Mouse (Mus musculus) hindbrain, embryonic 14.5 days (tissue): ENCODE measurements at regions not wholly inside any gene's neighbourhood (a gene's known extent, or its start where the extent isn't known, plus 50 kb on each side); places are given as distances from the start of the nearest gene placed in this dataset.

Source experiments
- ATAC-seq: fragments of 200-750 bp; cut with Nextera tagmentation; 2 replicates; pipeline ENCODE4 v1.8.0; 2017; ENCODE audit warnings: moderate number of reproducible peaks, mild to moderate bottlenecking, moderate TSS enrichment, moderate library complexity; ENCODE audit not compliant: low FRiP score
- DNase-seq: peaks from one replicate; pipeline ENCODE4 v3.0.0-alpha.2; 2015; ENCODE audit warnings: low spot score
- H3K27ac ChIP-seq: fragments of 300-500 bp; sonication (generic); 2 replicates; pipeline ENCODE4 v1.5.1; 2014; ENCODE audit warnings: mild to moderate bottlenecking, moderate library complexity
- H3K27me3 ChIP-seq: fragments of 300-500 bp; sonication (generic); 2 replicates; pipeline ENCODE4 v1.6.1; 2014; ENCODE audit warnings: mild to moderate bottlenecking, low read length, mixed read lengths; ENCODE audit not compliant: control insufficient read depth, insufficient read depth
- H3K36me3 ChIP-seq: fragments of 300-500 bp; sonication (generic); replicated peaks from 2 replicates; pipeline ENCODE4 v1.6.1; 2014; ENCODE audit not compliant: control insufficient read depth, insufficient read depth
- H3K4me1 ChIP-seq: fragments of 300-500 bp; sonication (generic); replicated peaks from 2 replicates; pipeline ENCODE4 v1.6.1; 2014; ENCODE audit warnings: antibody characterized with exemption, low read length, mixed read lengths; ENCODE audit not compliant: control insufficient read depth, insufficient read depth
- H3K4me2 ChIP-seq: fragments of 300-500 bp; sonication (generic); replicated peaks from 2 replicates; pipeline ENCODE4 v1.6.1; 2014; ENCODE audit warnings: mild to moderate bottlenecking, moderate library complexity
- H3K4me3 ChIP-seq: fragments of 300-500 bp; sonication (generic); replicated peaks from 2 replicates; pipeline ENCODE4 v1.5.1; 2014; ENCODE audit warnings: mild to moderate bottlenecking, low read length
- H3K9ac ChIP-seq: fragments of 300-500 bp; sonication (generic); 2 replicates; pipeline ENCODE4 v1.6.1; 2014
- H3K9me3 ChIP-seq: fragments of 300-500 bp; sonication (generic); 2 replicates; pipeline ENCODE4 v1.6.1; 2016; ENCODE audit warnings: low read length; ENCODE audit not compliant: control insufficient read depth
- WGBS: fragments of 180-500 bp; shearing (Covaris S2); extraction: QIAGEN DNeasy Blood & Tissue Kit; methylation state at CpG from one replicate; pipeline ENCODE4 v1.1.7; 2014; 5-methylcytosine and 5-hydroxymethylcytosine counted together

GRCm38 (mm10) chr1:153990651-153991435 is 90.8 kb upstream of the Teddm2 start:
- WGBS, result 91% methylated on average over 11 of the region's 11 CpGs
- no peak for DNase-seq
- Histone ChIP-seq H3K4me3 (no peak overlapping the region), H3K27ac (no peak overlapping the region), H3K27me3 (no peaks in the 10 kb centered on the region), H3K9me3 (peaks cover 6% of the 10 kb centered on the region; the same call in 1 of the 2 replicates), H3K9ac (no peak overlapping the region), H3K36me3 (no peaks in the 10 kb centered on the region), H3K4me1 (no peaks in the 10 kb centered on the region), H3K4me2 (no peak overlapping the region)
- ATAC-seq, result no peak

GRCm38 (mm10) chr1:153992466-153992865 is 92.4 kb upstream of the Teddm2 start:
- no peak overlapping the region for H3K9ac ChIP-seq
- no peak for DNase-seq
- no peaks in the 10 kb centered on the region for H3K36me3 ChIP-seq
- 90% methylated on average over 2 of the region's 3 CpGs for WGBS
- H3K27me3 ChIP-seq, result no peaks in the 10 kb centered on the region
- no peak for ATAC-seq
- no peak overlapping the region for H3K4me3 ChIP-seq
- H3K4me1 ChIP-seq, result no peaks in the 10 kb centered on the region
- H3K9me3 ChIP-seq, result peaks cover 6% of the 10 kb centered on the region; the same call in 1 of the 2 replicates
- no peak overlapping the region for H3K27ac ChIP-seq
- no peak overlapping the region for H3K4me2 ChIP-seq

- Histone ChIP-seq H3K36me3 (no peaks in the 10 kb centered on the region), H3K27ac (no peak overlapping the region), H3K4me1 (no peaks in the 10 kb centered on the region), H3K4me3 (no peak overlapping the region), H3K27me3 (no peaks in the 10 kb centered on the region), H3K4me2 (no peak overlapping the region), H3K9ac (no peak overlapping the region), H3K9me3 (peaks cover 6% of the 10 kb centered on the region; the same call in 1 of the 2 replicates)
- DNase-seq (no peak), ATAC-seq (no peak)
- 94% methylated on average over 4 of the region's 4 CpGs for WGBS
Measured at GRCm38 (mm10) chr1:153994871-153995270, 94.8 kb upstream of the Teddm2 start.

- Histone ChIP-seq H3K9me3 (peaks cover 6% of the 10 kb centered on the region; the same call in 1 of the 2 replicates), H3K27ac (no peak overlapping the region), H3K9ac (no peak overlapping the region), H3K27me3 (no peaks in the 10 kb centered on the region), H3K4me3 (no peak overlapping the region), H3K4me1 (no peaks in the 10 kb centered on the region), H3K36me3 (no peaks in the 10 kb centered on the region), H3K4me2 (no peak overlapping the region)
- 37% methylated on average over 15 of the region's 15 CpGs for WGBS
- ATAC-seq (no peak), DNase-seq (no peak)
Measured at GRCm38 (mm10) chr1:153997201-153998181, 97.5 kb upstream of the Teddm2 start.

- DNase-seq (no peak), ATAC-seq (no peak)
- H3K36me3 ChIP-seq, result no peaks in the 10 kb centered on the region
- no peaks in the 10 kb centered on the region for H3K9me3 ChIP-seq
- WGBS, result 80% methylated on average over 6 of the region's 6 CpGs
- H3K9ac ChIP-seq, result no peak overlapping the region
- no peaks in the 10 kb centered on the region for H3K4me1 ChIP-seq
- no peak overlapping the region for H3K27ac ChIP-seq
- H3K27me3 ChIP-seq, result no peaks in the 10 kb centered on the region
- H3K4me3 ChIP-seq, result no peak overlapping the region
- no peak overlapping the region for H3K4me2 ChIP-seq
Measured at GRCm38 (mm10) chr1:153999776-154000175, 99.7 kb upstream of the Teddm2 start.

GRCm38 (mm10) chr1:154003669-154004068 is 103.6 kb upstream of the Teddm2 start:
- no peak overlapping the region for H3K9ac ChIP-seq
- H3K4me2 ChIP-seq, result no peak overlapping the region
- H3K4me3 ChIP-seq, result no peak overlapping the region
- H3K27me3 ChIP-seq, result no peaks in the 10 kb centered on the region
- DNase-seq (no peak), ATAC-seq (no peak)
- H3K36me3 ChIP-seq, result no peaks in the 10 kb centered on the region
- no peak overlapping the region for H3K27ac ChIP-seq
- no peaks in the 10 kb centered on the region for H3K4me1 ChIP-seq
- H3K9me3 ChIP-seq, result no peaks in the 10 kb centered on the region
- WGBS, result 85% methylated on average over 7 of the region's 7 CpGs

- no peaks in the 10 kb centered on the region for H3K9me3 ChIP-seq
- no peaks in the 10 kb centered on the region for H3K27me3 ChIP-seq
- H3K27ac ChIP-seq, result no peak overlapping the region
- no peaks in the 10 kb centered on the region for H3K4me1 ChIP-seq
- no peak overlapping the region for H3K9ac ChIP-seq
- H3K4me2 ChIP-seq, result no peak overlapping the region
- no peak overlapping the region for H3K4me3 ChIP-seq
- DNase-seq, result no peak
- H3K36me3 ChIP-seq, result no peaks in the 10 kb centered on the region
- WGBS, result 96% methylated on average over 4 of the region's 4 CpGs
- ATAC-seq, result no peak
Measured at GRCm38 (mm10) chr1:154004647-154005046, 104.6 kb upstream of the Teddm2 start.

- WGBS, result 95% methylated on average over 13 of the region's 13 CpGs
- Histone ChIP-seq H3K4me3 (no peak overlapping the region), H3K9ac (no peak overlapping the region), H3K4me1 (no peaks in the 10 kb centered on the region), H3K4me2 (no peak overlapping the region), H3K9me3 (no peaks in the 10 kb centered on the region), H3K36me3 (no peaks in the 10 kb centered on the region), H3K27ac (no peak overlapping the region), H3K27me3 (no peaks in the 10 kb centered on the region)
- ATAC-seq (no peak), DNase-seq (no peak)
Measured at GRCm38 (mm10) chr1:154006055-154006454, 106.0 kb upstream of the Teddm2 start.

GRCm38 (mm10) chr1:154007440-154007839 is 107.4 kb upstream of the Teddm2 start:
- Histone ChIP-seq H3K4me2 (no peak overlapping the region), H3K27me3 (no peaks in the 10 kb centered on the region), H3K36me3 (no peaks in the 10 kb centered on the region), H3K9me3 (no peaks in the 10 kb centered on the region), H3K9ac (no peak overlapping the region), H3K4me1 (no peaks in the 10 kb centered on the region), H3K27ac (no peak overlapping the region), H3K4me3 (no peak overlapping the region)
- DNase-seq (no peak), ATAC-seq (no peak)
- WGBS, result 100% methylated on average over 3 of the region's 3 CpGs
